9 mouse cellular contexts compared by ENCODE assay signal in genomic region chr4:141655908-141656608, GRCm38 (mm10). TPM values are rescaled to one million over a fixed set of nuclear protein-coding genes. Genes with fewer than 3 reads are reported as not detected.
DNase-seq lines count a peak whose midpoint lies in the region; ATAC-seq lines count a peak whose summit lies in the region.
"Had no signal": no experiment of that assay in that cellular context is flagged by ENCODE, and none has a peak within 500 bp of the region (broad histone marks: within the 10 kb centered on the region; RNA-seq: fewer than 3 reads in every experiment).

No protein-coding gene starts in this region.

- peak; percentile 86 for ATAC-seq in granulocyte monocyte progenitor cell, adult 5-6 weeks (replicated peaks; ENCODE audit: poor library complexity, severe bottlenecking)
- ATAC-seq: inflammation-experienced regulatory T-cells, adult 6 months had no signal

- intact Hi-C loops in left cerebral cortex, postnatal 36 days (cut with DNase I): no loop called here

- peak; percentile 45 for DNase-seq in layer of hippocampus, adult 11-12 months (ENCODE audit: low spot score)
- DNase-seq in layer of hippocampus, adult 9-10 months (ENCODE audit: low spot score): no peak
- DNase-seq in adrenal gland, postnatal 25 days: peak; percentile 37
- DNase-seq in lung, postnatal 25 days (ENCODE audit: low spot score): peak; percentile 83
- no peak for DNase-seq in left cerebral cortex, postnatal 36 days (ENCODE audit: low spot score in 2 of 2)
- DNase-seq in spleen, adult 12 weeks (ENCODE audit: low spot score): no peak
- DNase-seq in urinary bladder, adult 18-20 months (ENCODE audit: low spot score in 2 of 2): no peak

RNA-seq across cellular contexts. Expression of gene Plekhm2, which starts 8.6 kb away (rescaled TPM):
- total RNA-seq in adrenal gland, postnatal 25 days (2021): 54.7 and 61.0 TPM in 2 replicates
- 11.5 and 17.0 TPM in 2 replicates for total RNA-seq in granulocyte monocyte progenitor cell, adult 5-6 weeks (2014; fragmentation: Nextera tagmentation)
- 7.2 and 11.2 TPM in 2 replicates for total RNA-seq in granulocyte monocyte progenitor cell, adult 5-6 weeks (2017)
- total RNA-seq in left cerebral cortex, postnatal 36 days (2021): 10 to 100 TPM; 90.7 to 91.7 TPM

RNA-seq across cellular contexts. Expression of gene Rsc1a1, which starts 29.3 kb away (rescaled TPM):
- total RNA-seq in adrenal gland, postnatal 25 days (2021): 18.5 TPM in 1 of 2 replicates, not detected in the other
- total RNA-seq in granulocyte monocyte progenitor cell, adult 5-6 weeks (2014; fragmentation: Nextera tagmentation): 6.8 and 15.2 TPM in 2 replicates
- 9.5 and 11.3 TPM in 2 replicates for total RNA-seq in granulocyte monocyte progenitor cell, adult 5-6 weeks (2017)
- total RNA-seq in left cerebral cortex, postnatal 36 days (2021): 1 to 10 TPM in 1 of 2 experiments, not detected in 1; 2.9 TPM

RNA-seq across cellular contexts. Expression of gene Slc25a34, which starts 32.4 kb away (rescaled TPM):
- 2.7 TPM in 2 replicates for total RNA-seq in adrenal gland, postnatal 25 days (2021)
- not detected in 2 replicates for total RNA-seq in granulocyte monocyte progenitor cell, adult 5-6 weeks (2014; fragmentation: Nextera tagmentation)
- total RNA-seq in granulocyte monocyte progenitor cell, adult 5-6 weeks (2017): not detected in 2 replicates
- 1 to 10 TPM; 3.0 to 4.3 TPM for total RNA-seq in left cerebral cortex, postnatal 36 days (2021)

RNA-seq across cellular contexts. Expression of gene Tmem82, which starts 37.6 kb away (rescaled TPM):
- 0.64 and 2.0 TPM in 2 replicates for total RNA-seq in adrenal gland, postnatal 25 days (2021)
- total RNA-seq in granulocyte monocyte progenitor cell, adult 5-6 weeks (2014; fragmentation: Nextera tagmentation): 1.7 and 3.8 TPM in 2 replicates
- 0.72 TPM in 1 of 2 replicates, not detected in the other for total RNA-seq in granulocyte monocyte progenitor cell, adult 5-6 weeks (2017)
- total RNA-seq in left cerebral cortex, postnatal 36 days (2021): 1 to 10 TPM in 1 of 2 experiments, under 1 TPM in 1; 0.35 to 1.3 TPM

RNA-seq across cellular contexts. Expression of gene Fblim1, which starts 50.2 kb away (rescaled TPM):
- total RNA-seq in adrenal gland, postnatal 25 days (2021): 9.5 and 12.7 TPM in 2 replicates
- 0.11 and 0.36 TPM in 2 replicates for total RNA-seq in granulocyte monocyte progenitor cell, adult 5-6 weeks (2014; fragmentation: Nextera tagmentation)
- not detected in 2 replicates for total RNA-seq in granulocyte monocyte progenitor cell, adult 5-6 weeks (2017)
- total RNA-seq in left cerebral cortex, postnatal 36 days (2021): 1 to 10 TPM in 1 of 2 experiments, under 1 TPM in 1; 0.68 to 1.2 TPM

Comparison
In these comparisons a context has a peak if more than half of its experiments do, and no peak if none do; other contexts are left out.
1. DNase-seq: peak in layer of hippocampus, adult 11-12 months (single experiment), adrenal gland, postnatal 25 days (single experiment) and lung, postnatal 25 days (single experiment); none in layer of hippocampus, adult 9-10 months (single experiment), left cerebral cortex, postnatal 36 days (0 of 2), spleen, adult 12 weeks (single experiment) and urinary bladder, adult 18-20 months (0 of 2).